Mouse (Mus musculus) adrenal gland, adult 2 months (tissue): ENCODE results near the gene Spin2e. TPM values are rescaled to one million over a fixed set of nuclear protein-coding genes. Genes with fewer than 3 reads are reported as not detected.
"Not testable (repeated sequence)": the region's sequence is repeated elsewhere in the genome, so short reads cannot be mapped to it uniquely, and the experiment has no call there.

ENCODE experiments used
- DNase-seq: peaks from one replicate; pipeline ENCODE4 v3.0.0; 2021
- long read RNA-seq: library from polyadenylated mRNA; stranded (forward); transcript quantifications from one replicate; pipeline ENCODE4 v2.0.0, GENCODE M21; 2021
- polyA plus RNA-seq: library from polyadenylated mRNA; depleted of rRNA; stranded (reverse); fragments of >200 nt; gene quantifications from 2 replicates; pipeline ENCODE4 v1.2.3, GENCODE M21; 2012; rRNA removed
- total RNA-seq, 2 experiments: library from RNA; stranded (reverse); gene quantifications; 2 replicates each; pipeline ENCODE4 v1.2.3; 2021

Spin2e gene
- not detected for total RNA-seq
- polyA plus RNA-seq: not detected in 2 replicates
- long read RNA-seq: 0 reads

DNA sequence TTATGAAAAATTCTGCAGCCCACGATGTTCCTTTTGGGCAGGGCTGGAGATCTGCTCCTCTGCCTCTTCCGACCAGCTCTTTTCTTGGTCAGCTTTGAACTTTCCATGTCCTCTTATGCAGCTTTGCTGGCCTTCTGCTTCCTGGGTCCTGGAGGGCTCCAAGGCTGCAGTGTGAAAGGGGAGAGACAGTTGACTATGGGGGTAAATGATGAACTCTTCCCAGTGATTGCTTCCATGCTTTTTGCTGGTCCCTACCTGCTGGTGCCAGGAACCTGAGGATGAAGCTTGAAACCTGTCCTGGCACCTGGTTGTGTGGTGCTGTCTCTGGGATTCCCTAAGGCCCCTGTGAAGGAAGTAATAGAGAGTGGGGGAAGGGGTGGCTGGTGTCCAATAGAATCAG, at the start of gene Spin2e:
Spin2e (minus strand) TSS at position 101 of the 400 bp plus-strand sequence.
- not testable (repeated sequence) for DNase-seq

DNA sequence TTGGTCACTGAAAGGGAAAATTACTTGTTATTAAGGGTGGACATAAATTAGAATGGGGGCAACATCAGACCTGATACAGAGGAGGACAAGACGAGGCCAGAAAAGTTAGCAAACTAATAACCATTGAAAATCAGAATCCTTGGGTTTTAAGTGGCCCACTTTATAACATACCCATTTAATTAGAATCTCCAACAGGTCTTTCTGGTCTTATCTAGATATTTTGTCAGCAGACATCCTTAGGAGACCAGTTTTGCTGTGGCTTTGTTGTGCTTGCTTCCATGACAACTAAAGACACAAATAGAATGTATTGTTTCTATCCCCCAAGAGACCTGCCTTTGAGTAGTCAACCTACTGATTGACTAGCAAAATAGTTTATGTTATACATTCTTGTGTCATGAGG, 44.5 kb downstream of the Spin2e start, which contains the start of gene Gm21883:
Gm21883 (minus strand) TSS at position 101 of the 400 bp plus-strand sequence.
- not testable (repeated sequence) for DNase-seq

Other genes starting within 250 kb of the Spin2e start
- gene Btbd35f19, start 235.0 kb downstream of the Spin2e start, total RNA-seq: not detected
- gene Btbd35f19, start 235.0 kb downstream of the Spin2e start, polyA plus RNA-seq: not detected in 2 replicates
- gene Gm21883, start 44.6 kb downstream of the Spin2e start, total RNA-seq: not detected
- not detected in 2 replicates for gene Gm21883, start 44.6 kb downstream of the Spin2e start, polyA plus RNA-seq
- gene Btbd35f25, start 98.2 kb upstream of the Spin2e start, total RNA-seq: not detected
- gene Btbd35f25, start 98.2 kb upstream of the Spin2e start, polyA plus RNA-seq: not detected in 2 replicates